ENCODE assay signal across 22 mouse cellular contexts in the genomic region with DNA sequence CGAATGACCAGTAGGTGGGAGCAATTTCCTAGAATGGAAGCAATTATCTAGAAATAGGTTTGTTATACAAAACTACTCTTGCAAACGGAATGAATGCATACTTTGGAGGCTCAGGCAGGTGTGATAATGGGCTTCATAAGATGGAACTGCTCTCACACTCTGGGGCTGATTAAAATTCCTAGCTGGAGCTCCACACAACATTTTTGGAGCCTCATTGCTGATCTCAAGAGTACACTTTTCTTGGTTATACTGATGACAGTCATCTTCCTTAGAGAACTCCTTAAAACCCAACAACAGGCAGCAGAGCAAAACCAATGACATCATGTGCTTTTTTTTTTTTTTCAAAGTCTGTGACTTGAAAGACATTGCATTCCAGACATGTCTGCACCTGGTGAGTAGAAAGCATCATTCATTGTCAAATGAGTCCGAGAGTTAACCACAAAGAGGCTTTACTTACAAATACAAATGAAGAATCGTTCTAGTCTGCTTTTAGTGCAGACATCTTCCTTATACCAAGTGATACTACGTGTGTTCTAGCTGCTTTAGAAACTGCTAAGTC. TPM values are rescaled to one million over a fixed set of nuclear protein-coding genes. Genes with fewer than 3 reads are reported as not detected.
A peak's percentile ranks its signal among the peaks of the same experiment; 100 is the strongest.
DNase-seq lines count a peak whose midpoint lies in the region; ATAC-seq and TF ChIP-seq lines count a peak whose summit lies in the region.
"Had no signal": no experiment of that assay in that cellular context is flagged by ENCODE, and none has a peak within 500 bp of the region (broad histone marks: within the 10 kb centered on the region; RNA-seq: fewer than 3 reads in every experiment).

No protein-coding gene starts in this region.

- TF ChIP-seq CTCF in lung, embryonic 14.5 days (IDR thresholded peaks at IDR 0.05; ENCODE audit: low read depth): no peak
- no peak for TF ChIP-seq CTCF in lung, adult 2 months (IDR thresholded peaks at IDR 0.05; ENCODE audit: insufficient read depth, low read length)

- H3K9ac ChIP-seq in hindbrain, embryonic 14.5 days: no peak overlapping the region
- H3K9ac ChIP-seq in hindbrain, embryonic 11.5 days (ENCODE audit: low read depth, low read length): no peak overlapping the region
- H3K9ac ChIP-seq in lung, embryonic 14.5 days: no peak overlapping the region
- no peak overlapping the region for H3K9ac ChIP-seq in neural tube, embryonic 15.5 days (replicated peaks)
- H3K9ac ChIP-seq: embryonic facial prominence, embryonic 13.5 days; kidney, embryonic 15.5 days; limb, embryonic 12.5 days; liver, embryonic 13.5 days; stomach, embryonic 15.5 days had no signal

- no peaks in the 10 kb centered on the region for H3K36me3 ChIP-seq in hindbrain, embryonic 14.5 days (replicated peaks; ENCODE audit: control insufficient read depth, insufficient read depth)
- no peaks in the 10 kb centered on the region for H3K36me3 ChIP-seq in hindbrain, embryonic 11.5 days (ENCODE audit: control insufficient read depth, insufficient read depth, low read length)
- no peaks in the 10 kb centered on the region for H3K36me3 ChIP-seq in lung, embryonic 14.5 days (ENCODE audit: insufficient read depth)
- no peaks in the 10 kb centered on the region for H3K36me3 ChIP-seq in neural tube, embryonic 15.5 days
- H3K36me3 ChIP-seq: embryonic facial prominence, embryonic 13.5 days; heart, embryonic 10.5 days; kidney, embryonic 15.5 days; limb, embryonic 12.5 days; liver, embryonic 13.5 days; midbrain, embryonic 10.5 days; stomach, embryonic 15.5 days had no signal

- no peaks in the 10 kb centered on the region for H3K27me3 ChIP-seq in hindbrain, embryonic 14.5 days (ENCODE audit: control insufficient read depth, insufficient read depth, low read length)
- H3K27me3 ChIP-seq in hindbrain, embryonic 11.5 days (ENCODE audit: control insufficient read depth, insufficient read depth, low read length): no peaks in the 10 kb centered on the region
- H3K27me3 ChIP-seq in lung, embryonic 14.5 days (ENCODE audit: insufficient read depth, low read length): no peaks in the 10 kb centered on the region
- H3K27me3 ChIP-seq in neural tube, embryonic 15.5 days (replicated peaks): no peaks in the 10 kb centered on the region
- H3K27me3 ChIP-seq: embryonic facial prominence, embryonic 13.5 days; kidney, embryonic 15.5 days; limb, embryonic 12.5 days; liver, embryonic 13.5 days; stomach, embryonic 15.5 days had no signal

- peak; percentile 59; the same call in 1 of the 2 replicates for ATAC-seq in hindbrain, embryonic 14.5 days (ENCODE audit: low FRiP score)
- ATAC-seq in hindbrain, embryonic 11.5 days (ENCODE audit: low FRiP score): no peak
- ATAC-seq in lung, embryonic 14.5 days (ENCODE audit: insufficient read depth): no peak
- peak; percentile 84 for ATAC-seq in neural tube, embryonic 15.5 days (ENCODE audit: low FRiP score)
- ATAC-seq: forebrain, embryonic 16.5 days had no signal

- 62% methylated on average over 5 of the region's 5 CpGs for WGBS in hindbrain, embryonic 14.5 days
- WGBS in hindbrain, embryonic 11.5 days: 71% methylated on average over 5 of the region's 5 CpGs
- 45% methylated on average over 5 of the region's 5 CpGs for WGBS in lung, embryonic 14.5 days
- WGBS in lung, adult 2 months: 55% methylated on average over 5 of the region's 5 CpGs
- 53% methylated on average over 5 of the region's 5 CpGs for WGBS in neural tube, embryonic 15.5 days

- no peaks in the 10 kb centered on the region for H3K4me1 ChIP-seq in hindbrain, embryonic 14.5 days (replicated peaks; ENCODE audit: control insufficient read depth, insufficient read depth, low read length)
- no peaks in the 10 kb centered on the region for H3K4me1 ChIP-seq in hindbrain, embryonic 11.5 days (replicated peaks; ENCODE audit: control insufficient read depth, insufficient read depth, low read length)
- H3K4me1 ChIP-seq in lung, embryonic 14.5 days (ENCODE audit: insufficient read depth): no peaks in the 10 kb centered on the region
- no peaks in the 10 kb centered on the region for H3K4me1 ChIP-seq in lung, adult 2 months (ENCODE audit: control insufficient read depth, insufficient read depth, low read length)
- no peaks in the 10 kb centered on the region for H3K4me1 ChIP-seq in neural tube, embryonic 15.5 days
- H3K4me1 ChIP-seq: embryonic facial prominence, embryonic 13.5 days; heart, embryonic 10.5 days; kidney, embryonic 15.5 days; limb, embryonic 12.5 days; liver, embryonic 13.5 days; midbrain, embryonic 10.5 days; stomach, embryonic 15.5 days had no signal

- no peak for TF ChIP-seq POLR2A in lung, adult 2 months (IDR thresholded peaks at IDR 0.05; ENCODE audit: borderline replicate concordance, extremely low read depth, low read depth, low read length)

- no peak overlapping the region for H3K4me3 ChIP-seq in hindbrain, embryonic 14.5 days (replicated peaks; ENCODE audit: low read length)
- no peak overlapping the region for H3K4me3 ChIP-seq in hindbrain, embryonic 11.5 days (ENCODE audit: low read depth, low read length)
- H3K4me3 ChIP-seq in lung, embryonic 14.5 days (ENCODE audit: low read depth, low read length): no peak overlapping the region
- H3K4me3 ChIP-seq in lung, adult 2 months (replicated peaks; ENCODE audit: extremely low read depth, low read depth, low read length): no peak overlapping the region
- H3K4me3 ChIP-seq in neural tube, embryonic 15.5 days (replicated peaks): no peak overlapping the region
- H3K4me3 ChIP-seq: embryonic facial prominence, embryonic 13.5 days; heart, embryonic 10.5 days; kidney, embryonic 15.5 days; limb, embryonic 12.5 days; liver, embryonic 13.5 days; midbrain, embryonic 10.5 days; stomach, embryonic 15.5 days had no signal

- H3K4me2 ChIP-seq in hindbrain, embryonic 14.5 days (replicated peaks): no peak overlapping the region
- H3K4me2 ChIP-seq in hindbrain, embryonic 11.5 days (replicated peaks; ENCODE audit: low read depth, low read length): no peak overlapping the region
- H3K4me2 ChIP-seq in lung, embryonic 14.5 days: no peak overlapping the region
- no peak overlapping the region for H3K4me2 ChIP-seq in neural tube, embryonic 15.5 days
- H3K4me2 ChIP-seq: embryonic facial prominence, embryonic 13.5 days; kidney, embryonic 15.5 days; limb, embryonic 12.5 days; liver, embryonic 13.5 days; stomach, embryonic 15.5 days had no signal

- no peaks in the 10 kb centered on the region for H3K9me3 ChIP-seq in hindbrain, embryonic 14.5 days (ENCODE audit: control insufficient read depth, low read length)
- H3K9me3 ChIP-seq in hindbrain, embryonic 11.5 days (ENCODE audit: control insufficient read depth, low read length): no peaks in the 10 kb centered on the region
- no peaks in the 10 kb centered on the region for H3K9me3 ChIP-seq in lung, embryonic 14.5 days (ENCODE audit: low read depth, low read length)
- no peaks in the 10 kb centered on the region for H3K9me3 ChIP-seq in neural tube, embryonic 15.5 days (replicated peaks)
- H3K9me3 ChIP-seq: embryonic facial prominence, embryonic 13.5 days; heart, embryonic 10.5 days; kidney, embryonic 15.5 days; limb, embryonic 12.5 days; liver, embryonic 13.5 days; midbrain, embryonic 10.5 days; stomach, embryonic 15.5 days had no signal

- H3K27ac ChIP-seq in hindbrain, embryonic 14.5 days: no peak overlapping the region
- no peak overlapping the region for H3K27ac ChIP-seq in hindbrain, embryonic 11.5 days (ENCODE audit: low read depth, low read length)
- no peak overlapping the region for H3K27ac ChIP-seq in lung, embryonic 14.5 days (ENCODE audit: low read depth)
- no peak overlapping the region for H3K27ac ChIP-seq in neural tube, embryonic 15.5 days (replicated peaks)
- H3K27ac ChIP-seq: embryonic facial prominence, embryonic 13.5 days; heart, embryonic 10.5 days; kidney, embryonic 15.5 days; limb, embryonic 12.5 days; liver, embryonic 13.5 days; macrophage; midbrain, embryonic 10.5 days; stomach, embryonic 15.5 days had no signal

- DNase-seq in hindbrain, embryonic 14.5 days (ENCODE audit: low spot score): no peak
- DNase-seq in hindbrain, embryonic 11.5 days (ENCODE audit: low spot score): no peak
- DNase-seq in lung, embryonic 14.5 days: peak; percentile 17
- DNase-seq in lung, adult 2 months: no peak
- DNase-seq in Muller cell, postnatal 12 days (ENCODE audit: inconsistent ontology term): peak; percentile 24
- DNase-seq in urinary bladder, postnatal 10 days (ENCODE audit: low spot score): no peak
- no peak for DNase-seq in spleen, postnatal 14 days (ENCODE audit: low spot score in 2 of 2)
- DNase-seq: adrenal gland, postnatal 14 days; cerebellum, adult 11 months; cerebellum, postnatal 10 days; liver, embryonic 13.5 days; right cerebral cortex, postnatal 25 days; thymus, postnatal 14 days had no signal

RNA-seq across cellular contexts. Expression of a gene that starts 47.2 kb away (rescaled TPM):
- 2.8 and 3.2 TPM in 2 replicates for polyA plus RNA-seq in hindbrain, embryonic 14.5 days (2014; fragmentation: Nextera tagmentation; extraction: Ambion mirVana)
- polyA plus RNA-seq in hindbrain, embryonic 11.5 days (2014; fragmentation: Nextera tagmentation; extraction: Ambion mirVana): 0.28 and 0.31 TPM in 2 replicates
- polyA plus RNA-seq in lung, embryonic 14.5 days (2014; fragmentation: Nextera tagmentation; extraction: Ambion mirVana): 0.11 and 0.19 TPM in 2 replicates
- 0.45 and 1.0 TPM in 2 replicates for polyA plus RNA-seq in lung, adult 2 months (2012; rRNA removed)
- polyA plus RNA-seq in neural tube, embryonic 15.5 days (2015; fragmentation: Nextera tagmentation; extraction: Ambion mirVana): 2.7 and 3.9 TPM in 2 replicates

Comparison
In these comparisons a context has a peak if more than half of its experiments do, and no peak if none do; other contexts are left out.
1. ATAC-seq: peak in hindbrain, embryonic 14.5 days (single experiment) and neural tube, embryonic 15.5 days (single experiment); none in hindbrain, embryonic 11.5 days (single experiment) and lung, embryonic 14.5 days (single experiment).
2. DNase-seq: peak in lung, embryonic 14.5 days (single experiment) and Muller cell, postnatal 12 days (single experiment); none in hindbrain, embryonic 14.5 days (single experiment), hindbrain, embryonic 11.5 days (single experiment), lung, adult 2 months (single experiment), urinary bladder, postnatal 10 days (single experiment) and spleen, postnatal 14 days (0 of 2).